Mouse (Mus musculus) embryonic facial prominence, embryonic 10.5 days (tissue): ENCODE measurements around the gene Upf2. TPM values are rescaled to one million over a fixed set of nuclear protein-coding genes. Genes with fewer than 3 reads are reported as not detected.
A peak's percentile ranks its signal among the peaks of the same experiment; 100 is the strongest.

ENCODE experiments used
- DNase-seq: peaks from one replicate; pipeline ENCODE4 v3.0.0-alpha.2; 2017; ENCODE audit warnings: low spot score
- H3K27ac ChIP-seq: fragments of 300-500 bp; sonication (generic); replicated peaks from 2 replicates; pipeline ENCODE4 v1.5.1; 2016; ENCODE audit warnings: mild to moderate bottlenecking
- H3K27me3 ChIP-seq: fragments of 300-500 bp; sonication (generic); replicated peaks from 2 replicates; pipeline ENCODE4 v1.6.1; 2016; ENCODE audit warnings: low read depth, mild to moderate bottlenecking; ENCODE audit not compliant: poor library complexity, severe bottlenecking
- H3K36me3 ChIP-seq: fragments of 300-500 bp; sonication (generic); replicated peaks from 2 replicates; pipeline ENCODE4 v1.6.1; 2016; ENCODE audit warnings: mild to moderate bottlenecking, moderate library complexity
- H3K4me1 ChIP-seq: fragments of 300-500 bp; sonication (generic); 2 replicates; pipeline ENCODE4 v1.6.1; 2016
- H3K4me3 ChIP-seq: fragments of 300-500 bp; sonication (generic); 2 replicates; pipeline ENCODE4 v1.5.1; 2016; ENCODE audit warnings: mild to moderate bottlenecking, moderate library complexity
- H3K9me3 ChIP-seq: fragments of 300-500 bp; sonication (generic); 2 replicates; pipeline ENCODE4 v1.6.1; 2016; ENCODE audit warnings: mild to moderate bottlenecking
- WGBS: fragments of 180-500 bp; shearing (Covaris S2); methylation state at CpG from one replicate; pipeline ENCODE4 v1.1.7; 2016; 5-methylcytosine and 5-hydroxymethylcytosine counted together
- polyA plus RNA-seq: library from polyadenylated mRNA; unstranded; fragments of >200 nt; fragmentation: Nextera tagmentation; extraction: Ambion mirVana; gene quantifications from 2 replicates; pipeline ENCODE4 v1.2.1, GENCODE M21; 2016

The Upf2 gene
- polyA plus RNA-seq, 1 experiment from 2014 or later, result 10.6 TPM

- no peak overlapping the region for H3K27ac ChIP-seq
- H3K27me3 ChIP-seq, result no peaks in the 10 kb centered on the region
- no peak overlapping the region for H3K4me3 ChIP-seq
- H3K9me3 ChIP-seq, result no peaks in the 10 kb centered on the region
- no peaks in the 10 kb centered on the region for H3K4me1 ChIP-seq
- DNase-seq, result no peak
- H3K36me3 ChIP-seq, result peaks cover 84% of the 10 kb centered on the region
- WGBS, result 77% methylated on average over 4 of the region's 4 CpGs
Observed at GRCm38 (mm10) chr2:6048570-6048969, 97.3 kb downstream of the Upf2 start.

GRCm38 (mm10) chr2:6049018-6049417 lies 97.7 kb downstream of the Upf2 start:
- 94% methylated on average over 3 of the region's 3 CpGs for WGBS
- Histone ChIP-seq H3K27ac (no peak overlapping the region), H3K27me3 (no peaks in the 10 kb centered on the region), H3K36me3 (peaks cover 84% of the 10 kb centered on the region), H3K4me3 (no peak overlapping the region), H3K9me3 (no peaks in the 10 kb centered on the region), H3K4me1 (no peaks in the 10 kb centered on the region)
- DNase-seq, result no peak

- 87% methylated on average over 11 of the region's 11 CpGs for WGBS
Observed at GRCm38 (mm10) chr2:6055466-6055865, 104.2 kb downstream of the Upf2 start.

GRCm38 (mm10) chr2:6056518-6056917 lies 105.2 kb downstream of the Upf2 start:
- Histone ChIP-seq H3K9me3 (no peaks in the 10 kb centered on the region), H3K36me3 (peaks cover 58% of the 10 kb centered on the region)
- 93% methylated on average over 3 of the region's 3 CpGs for WGBS

More at GRCm38 (mm10) chr2:6055466-6055865, 104.2 kb downstream of the Upf2 start:
- H3K36me3 ChIP-seq, result peaks cover 68% of the 10 kb centered on the region
- no peak for DNase-seq
- H3K27ac ChIP-seq, result no peak overlapping the region
- H3K27me3 ChIP-seq, result no peaks in the 10 kb centered on the region
- H3K4me3 ChIP-seq, result no peak overlapping the region
- no peaks in the 10 kb centered on the region for H3K4me1 ChIP-seq
- H3K9me3 ChIP-seq, result no peaks in the 10 kb centered on the region

GRCm38 (mm10) chr2:6059291-6059690 lies 108.0 kb downstream of the Upf2 start:
- Histone ChIP-seq H3K4me3 (no peak overlapping the region), H3K27me3 (no peaks in the 10 kb centered on the region), H3K4me1 (no peaks in the 10 kb centered on the region), H3K36me3 (peaks cover 31% of the 10 kb centered on the region), H3K9me3 (no peaks in the 10 kb centered on the region), H3K27ac (no peak overlapping the region)
- 88% methylated on average over 2 of the region's 2 CpGs for WGBS
- DNase-seq, result no peak

More at GRCm38 (mm10) chr2:6056518-6056917, 105.2 kb downstream of the Upf2 start:
- Histone ChIP-seq H3K27me3 (no peaks in the 10 kb centered on the region), H3K4me1 (no peaks in the 10 kb centered on the region), H3K27ac (no peak overlapping the region), H3K4me3 (no peak overlapping the region)
- DNase-seq, result no peak

- H3K27ac ChIP-seq, result no peak overlapping the region
- H3K4me3 ChIP-seq, result no peak overlapping the region
- H3K4me1 ChIP-seq, result no peaks in the 10 kb centered on the region
- H3K36me3 ChIP-seq, result peaks cover 22% of the 10 kb centered on the region
- WGBS, result 75% methylated on average over 10 of the region's 10 CpGs
- no peaks in the 10 kb centered on the region for H3K27me3 ChIP-seq
- no peak for DNase-seq
- no peaks in the 10 kb centered on the region for H3K9me3 ChIP-seq
Observed at GRCm38 (mm10) chr2:6060071-6060804, 109.0 kb downstream of the Upf2 start.

- no peaks in the 10 kb centered on the region for H3K27me3 ChIP-seq
- no peaks in the 10 kb centered on the region for H3K36me3 ChIP-seq
- H3K9me3 ChIP-seq, result no peaks in the 10 kb centered on the region
- peaks cover 15% of the 10 kb centered on the region for H3K4me1 ChIP-seq
- WGBS, result 88% methylated on average over 6 of the region's 6 CpGs
- H3K27ac ChIP-seq, result no peak overlapping the region
- no peak overlapping the region for H3K4me3 ChIP-seq
- no peak for DNase-seq
Observed at GRCm38 (mm10) chr2:6067341-6067740, 116.1 kb downstream of the Upf2 start.

- Histone ChIP-seq H3K9me3 (no peaks in the 10 kb centered on the region), H3K4me1 (peaks cover 26% of the 10 kb centered on the region), H3K27ac (no peak overlapping the region), H3K36me3 (no peaks in the 10 kb centered on the region), H3K4me3 (no peak overlapping the region), H3K27me3 (no peaks in the 10 kb centered on the region)
- WGBS, result 41% methylated on average over 11 of the region's 11 CpGs
- no peak for DNase-seq
Observed at GRCm38 (mm10) chr2:6070925-6071324, 119.7 kb downstream of the Upf2 start.

- peaks cover 26% of the 10 kb centered on the region for H3K4me1 ChIP-seq
- no peak overlapping the region for H3K4me3 ChIP-seq
- H3K9me3 ChIP-seq, result no peaks in the 10 kb centered on the region
- 63% methylated on average over 11 of the region's 11 CpGs for WGBS
- no peak overlapping the region for H3K27ac ChIP-seq
- DNase-seq, result no peak
- H3K27me3 ChIP-seq, result no peaks in the 10 kb centered on the region
- no peaks in the 10 kb centered on the region for H3K36me3 ChIP-seq
Observed at GRCm38 (mm10) chr2:6071598-6072440, 120.5 kb downstream of the Upf2 start.

- Histone ChIP-seq H3K4me1 (peaks cover 31% of the 10 kb centered on the region), H3K27me3 (no peaks in the 10 kb centered on the region), H3K27ac (no peak overlapping the region), H3K36me3 (no peaks in the 10 kb centered on the region), H3K9me3 (no peaks in the 10 kb centered on the region), H3K4me3 (no peak overlapping the region)
- 83% methylated on average over 7 of the region's 7 CpGs for WGBS
- DNase-seq, result no peak
Observed at GRCm38 (mm10) chr2:6072685-6073260, 121.5 kb downstream of the Upf2 start.

- no peak overlapping the region for H3K4me3 ChIP-seq
- no peaks in the 10 kb centered on the region for H3K36me3 ChIP-seq
- 59% methylated on average over 10 of the region's 10 CpGs for WGBS
- peaks cover 33% of the 10 kb centered on the region for H3K4me1 ChIP-seq
- no peaks in the 10 kb centered on the region for H3K27me3 ChIP-seq
- H3K27ac ChIP-seq, result peak overlapping the region; percentile 19; the same call in 1 of the 2 replicates
- no peaks in the 10 kb centered on the region for H3K9me3 ChIP-seq
- peak; percentile 56 for DNase-seq
Observed at GRCm38 (mm10) chr2:6074891-6075529, 123.7 kb downstream of the Upf2 start.

- Histone ChIP-seq H3K27me3 (no peaks in the 10 kb centered on the region), H3K27ac (no peak overlapping the region), H3K36me3 (no peaks in the 10 kb centered on the region), H3K4me1 (peaks cover 33% of the 10 kb centered on the region), H3K4me3 (no peak overlapping the region), H3K9me3 (no peaks in the 10 kb centered on the region)
- DNase-seq, result no peak
- 59% methylated on average over 1 of the region's 1 CpGs for WGBS
Observed at GRCm38 (mm10) chr2:6075530-6075896, 124.2 kb downstream of the Upf2 start.
